Mouse (Mus musculus) gastrocnemius, adult 2 months (tissue): Measurements from ENCODE around the gene Mxi1. TPM values are rescaled to one million over a fixed set of nuclear protein-coding genes. Genes with fewer than 3 reads are reported as not detected.
A peak's percentile ranks its signal among the peaks of the same experiment; 100 is the strongest.

Source experiments
- DNase-seq: peaks from one replicate; pipeline ENCODE4 v3.0.0; 2022
- H3K27ac ChIP-seq: fragments of 200-600 bp; 2 replicates; pipeline ENCODE4 v1.8.1; 2022; ENCODE audit warnings: mild to moderate bottlenecking
- H3K4me3 ChIP-seq: fragments of 200-600 bp; 2 replicates; pipeline ENCODE4 v1.8.1; 2022; ENCODE audit warnings: mild to moderate bottlenecking, moderate library complexity
- CTCF ChIP-seq: fragments of 200-600 bp; IDR thresholded peaks from 2 replicates; pipeline ENCODE4 v1.8.1; 2022; ENCODE audit warnings: antibody characterized with exemption, mild to moderate bottlenecking, moderate library complexity
- intact Hi-C: fragments of 180-260 bp; cut with DNase I; formaldehyde crosslinking; loops from one replicate; pipeline ENCODE4 v1.15.1; 2025
- total RNA-seq, 2 experiments: library from RNA; stranded (reverse); gene quantifications; 2 replicates each; pipeline ENCODE4 v1.2.3; 2021

The Mxi1 gene
- total RNA-seq, 2 experiments from 2014 or later = 38.1 to 53.6 TPM

DNA sequence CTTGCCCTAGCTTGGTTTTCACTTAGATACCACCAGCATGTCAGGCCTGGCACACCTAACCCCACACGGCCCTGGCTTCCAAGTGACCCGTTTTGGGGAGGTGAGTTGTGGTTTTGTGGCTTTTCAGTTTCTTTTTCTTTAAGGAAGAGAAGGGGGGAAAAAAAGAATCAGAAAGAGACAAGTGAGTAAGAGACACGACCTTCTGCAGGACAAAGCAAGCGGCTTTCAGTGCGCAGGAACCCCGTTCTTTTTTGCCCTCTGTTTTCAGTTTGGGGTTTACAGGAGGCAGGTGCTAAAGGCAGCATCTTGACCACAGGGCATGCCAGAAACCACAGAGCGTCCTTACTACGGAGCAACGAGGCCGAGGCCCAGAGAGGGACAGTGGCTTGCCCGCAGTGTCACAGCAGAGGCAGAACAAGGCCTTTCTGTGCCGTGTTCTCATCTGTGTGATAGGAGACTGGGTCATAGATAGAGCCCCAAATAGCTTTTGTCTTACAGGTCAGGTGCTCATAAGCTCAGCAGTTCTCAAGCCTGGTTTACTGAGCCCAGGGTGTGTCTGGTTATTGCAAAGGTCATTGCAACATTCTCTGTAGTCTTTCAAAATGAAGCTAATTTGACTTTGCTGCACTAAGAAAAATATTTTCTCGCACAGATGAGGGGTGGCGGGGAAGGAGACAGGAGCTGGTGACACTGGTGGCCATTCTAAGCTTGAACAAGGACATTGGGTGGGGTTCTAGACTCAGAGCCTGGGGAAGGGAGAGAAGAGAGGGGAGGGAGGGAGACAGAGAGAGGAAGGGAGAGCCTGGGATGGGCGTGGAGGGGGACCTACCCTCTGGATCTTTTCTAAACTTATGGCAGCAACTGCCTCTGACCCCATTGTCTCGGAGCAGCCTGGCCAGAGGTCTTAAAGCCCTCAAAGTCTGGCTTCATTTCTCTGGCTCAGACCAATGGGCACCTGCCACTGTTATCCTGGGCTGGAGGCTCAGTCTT is 8.1 kb downstream of the Mxi1 start:
- DNase-seq = no peak
- intact Hi-C loops = no loop called here
- peak overlapping the region; percentile 68 for H3K27ac ChIP-seq
- no peak for TF ChIP-seq CTCF
- no peak overlapping the region for H3K4me3 ChIP-seq

DNA sequence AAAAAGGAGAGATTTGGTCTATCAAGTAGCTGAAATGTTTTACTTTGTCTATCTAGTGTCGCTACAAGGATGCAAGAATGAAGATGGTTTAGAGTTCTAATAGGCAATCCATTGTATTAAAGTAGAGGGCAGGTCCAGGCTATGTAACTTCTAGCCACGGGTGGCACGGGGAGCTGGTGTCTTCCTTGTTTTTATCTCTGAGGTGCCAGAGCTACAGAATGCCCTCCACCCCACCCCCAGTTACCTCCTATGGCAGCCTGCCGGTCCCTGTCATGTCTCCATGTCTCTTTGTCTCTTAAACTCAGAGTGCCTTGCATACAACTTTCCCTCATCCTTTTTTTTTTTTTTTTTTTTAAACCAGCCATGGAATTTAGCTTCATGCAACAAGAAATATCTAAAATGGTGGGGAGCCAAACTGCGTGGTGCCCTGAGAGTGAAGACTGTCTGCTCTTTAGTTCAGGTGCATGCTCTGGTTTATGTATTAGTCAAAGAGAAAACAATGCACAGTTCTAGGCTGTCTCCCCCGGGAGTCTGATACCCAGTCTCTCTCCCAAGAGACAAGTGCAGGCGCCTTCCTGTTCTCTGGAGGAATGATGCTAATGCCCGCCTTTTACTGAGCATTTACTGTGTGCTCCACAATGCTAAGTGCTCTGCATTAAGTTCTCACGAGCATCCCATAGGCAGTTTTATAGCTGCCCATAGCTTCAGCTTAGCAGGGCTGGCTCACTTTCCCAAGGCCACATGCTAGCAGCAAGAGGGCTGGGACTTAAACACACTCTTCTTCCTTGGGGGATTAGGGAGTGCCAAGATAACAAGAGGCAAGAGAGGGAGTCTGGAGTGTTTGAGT is 10.2 kb downstream of the Mxi1 start:
- Histone ChIP-seq H3K27ac (peak overlapping the region; percentile 68), H3K4me3 (no peak overlapping the region)
- no peak for DNase-seq
- TF ChIP-seq CTCF = no peak
- intact Hi-C loops = no loop called here

DNA sequence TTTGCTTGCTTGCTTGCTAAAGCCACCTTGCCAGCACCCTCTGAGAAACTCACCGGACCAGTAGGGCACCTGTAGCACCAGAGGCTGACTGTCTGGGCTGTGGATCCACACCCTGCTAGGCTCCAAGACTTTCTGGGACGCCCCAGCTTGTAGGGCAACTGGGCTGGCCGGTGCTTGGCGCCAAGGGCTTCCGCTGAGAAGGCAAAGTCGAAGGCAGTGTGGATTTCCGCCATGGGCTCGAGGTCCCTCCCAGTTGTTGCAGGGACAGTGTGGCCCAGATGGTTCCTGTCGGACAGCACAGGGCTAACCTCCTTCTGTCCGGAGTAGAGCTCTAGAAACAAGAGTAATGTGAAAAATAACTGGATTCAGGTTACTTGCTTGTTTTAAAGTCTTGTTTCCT is 11.0 kb downstream of the Mxi1 start:
- intact Hi-C loops = no loop called here
- peak; percentile 73 for DNase-seq
- no peak for TF ChIP-seq CTCF

DNA sequence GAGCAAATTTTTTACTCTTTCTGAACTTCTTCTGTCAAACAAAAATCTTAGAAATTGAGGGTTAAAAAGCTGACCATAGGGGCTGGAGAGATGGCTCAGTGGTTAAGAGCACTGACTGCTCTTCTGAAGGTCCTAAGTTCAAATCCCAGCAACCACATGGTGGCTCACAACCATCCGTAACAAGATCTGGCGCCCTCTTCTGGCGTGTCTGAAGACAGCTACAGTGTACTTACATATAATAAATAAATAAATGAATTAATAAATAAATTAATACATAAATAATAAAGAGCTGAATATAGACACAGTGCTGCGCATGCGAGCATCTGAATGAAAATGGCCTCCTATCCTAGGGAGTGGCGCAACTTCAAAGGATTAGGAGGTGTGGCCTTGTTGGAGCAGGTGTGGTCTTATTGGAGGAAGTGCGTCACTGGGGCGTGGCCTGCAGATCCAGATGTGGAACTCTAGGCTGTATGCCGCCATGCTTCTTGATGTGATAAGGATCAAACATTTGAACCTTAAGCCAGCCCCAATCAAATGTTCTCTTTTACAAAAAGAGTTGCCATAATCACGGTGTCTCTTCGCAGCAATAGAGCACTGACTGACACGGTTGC is 12.2 kb downstream of the Mxi1 start:
- Histone ChIP-seq H3K4me3 (no peak overlapping the region), H3K27ac (no peak overlapping the region)
- intact Hi-C loops = no loop called here
- no peak for DNase-seq
- TF ChIP-seq CTCF = peak; percentile 52

More for the DNA sequence above, 11.0 kb downstream of the Mxi1 start:
- Histone ChIP-seq H3K27ac (peak overlapping the region; percentile 68), H3K4me3 (peak overlapping the region; percentile 0; the same call in 1 of the 2 replicates)

DNA sequence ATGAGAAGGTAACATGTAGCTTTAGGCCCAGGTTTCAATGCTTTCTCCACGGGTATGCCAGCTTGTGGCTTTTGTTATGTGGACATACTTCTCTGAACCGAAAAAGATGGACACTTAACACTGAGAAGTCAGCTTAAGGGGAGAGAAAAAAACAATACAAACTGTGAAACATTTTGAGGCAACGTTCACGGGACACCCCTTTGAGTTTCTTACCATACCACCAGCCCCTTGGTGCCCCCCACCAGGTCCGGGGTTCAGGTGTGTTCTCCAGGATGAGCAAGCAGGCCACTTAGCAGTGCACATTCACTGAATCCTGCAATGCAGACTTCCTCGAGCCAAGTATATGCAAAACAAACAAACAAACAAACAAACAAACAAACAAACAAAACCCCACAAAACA is 14.5 kb downstream of the Mxi1 start:
- intact Hi-C loops = no loop called here
- Histone ChIP-seq H3K4me3 (no peak overlapping the region), H3K27ac (peak overlapping the region; percentile 92)
- DNase-seq = no peak
- no peak for TF ChIP-seq CTCF

DNA sequence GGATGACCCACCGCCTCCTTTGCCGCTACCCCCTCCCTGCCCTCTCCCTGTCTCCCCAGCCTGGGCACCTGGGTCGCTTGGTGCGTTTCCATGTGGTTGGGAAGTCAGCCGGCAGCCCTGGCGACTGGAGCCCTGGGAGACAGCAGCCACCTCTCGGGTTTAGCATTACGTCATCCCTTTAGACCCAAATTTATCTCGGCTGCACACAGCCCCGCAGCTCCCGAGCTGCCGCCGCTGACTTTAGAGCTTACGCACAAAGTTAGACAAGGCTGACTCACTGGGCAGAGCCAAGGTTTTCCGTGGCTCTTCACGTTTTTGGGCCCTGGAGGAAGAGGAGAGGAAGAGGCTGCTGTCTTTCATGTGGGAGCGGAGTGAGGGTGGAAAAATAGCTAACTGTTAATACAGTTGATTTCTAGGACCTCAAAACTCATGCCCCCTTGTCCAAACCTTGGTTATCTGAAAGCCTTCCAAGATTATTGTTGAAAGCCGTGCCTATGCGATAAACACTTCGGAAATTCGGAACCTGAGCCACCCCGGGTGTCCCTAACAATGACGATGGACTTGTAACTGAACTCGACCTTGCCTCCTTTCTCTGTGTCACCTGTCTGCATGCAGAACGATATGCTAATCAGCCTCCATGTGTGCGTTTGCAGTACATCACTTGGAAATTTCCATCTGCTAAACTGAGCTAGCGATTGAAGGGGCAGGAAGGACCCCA is 15.4 kb downstream of the Mxi1 start:
- DNase-seq = peak; percentile 86
- intact Hi-C loops = no loop called here

DNA sequence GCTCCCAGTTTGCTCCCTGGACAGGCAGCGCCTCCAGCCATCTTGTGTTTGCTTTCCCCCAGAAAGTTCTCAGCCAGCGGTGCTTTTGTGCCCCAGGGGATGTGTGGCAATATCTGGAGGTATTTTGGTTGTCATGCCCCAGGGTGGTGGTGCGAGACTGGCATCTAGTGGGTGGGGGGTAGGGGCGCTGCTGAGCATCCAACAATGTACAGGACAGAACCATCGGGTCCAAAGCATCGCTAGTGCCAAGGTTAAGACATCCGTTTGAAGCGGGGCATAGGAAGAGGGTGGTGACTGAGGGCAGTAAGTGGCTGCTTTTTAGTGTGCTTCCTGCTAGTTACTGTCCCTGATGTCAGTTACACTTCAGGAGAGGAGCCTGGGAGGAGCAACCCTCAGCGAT is 17.8 kb downstream of the Mxi1 start:
- Histone ChIP-seq H3K27ac (peak overlapping the region; percentile 57), H3K4me3 (no peak overlapping the region)
- intact Hi-C loops = no loop called here
- DNase-seq = no peak
- no peak for TF ChIP-seq CTCF

More for the DNA sequence above, 15.4 kb downstream of the Mxi1 start:
- Histone ChIP-seq H3K27ac (peak overlapping the region; percentile 92), H3K4me3 (peak overlapping the region; percentile 69)
- TF ChIP-seq CTCF = no peak

DNA sequence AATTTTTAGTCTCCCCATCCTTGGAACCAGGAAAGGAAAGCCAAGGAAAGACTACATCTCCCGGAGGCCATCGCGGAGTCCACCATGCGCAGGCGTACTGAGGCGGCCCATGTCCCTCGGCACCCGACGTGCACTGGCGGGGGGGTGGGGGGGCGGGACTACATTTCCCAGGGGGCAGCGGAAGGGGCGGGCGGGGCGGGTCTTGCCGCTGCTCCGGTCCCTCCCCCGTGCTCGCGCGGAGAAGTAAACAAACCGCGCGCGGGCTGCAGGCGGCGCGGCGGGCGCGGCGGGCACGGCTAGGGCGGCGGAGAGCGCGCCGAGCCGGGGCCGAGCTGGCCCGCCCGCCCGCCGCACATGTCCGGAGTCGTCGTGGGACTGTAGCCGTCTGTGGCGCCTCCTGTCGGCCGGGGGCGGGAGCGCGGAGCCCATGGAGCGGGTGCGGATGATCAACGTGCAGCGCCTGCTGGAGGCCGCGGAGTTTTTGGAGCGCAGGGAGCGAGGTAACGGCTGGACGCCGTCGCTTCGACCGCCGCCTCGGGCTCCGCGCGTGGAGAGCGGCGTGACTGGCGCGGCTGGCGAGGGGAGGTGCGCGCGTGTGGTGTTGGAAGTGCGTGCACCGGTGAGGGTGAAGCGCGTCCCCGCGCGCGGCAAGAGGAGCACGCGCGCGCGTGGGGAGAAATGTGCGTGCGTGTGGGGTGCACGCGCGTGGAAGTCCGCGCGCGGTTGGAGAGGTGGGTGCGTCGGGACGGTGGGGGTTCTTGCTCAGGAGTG is 19.1 kb downstream of the Mxi1 start:
- intact Hi-C loops = loop anchor here (1.0 kb wide), 1 partner anchor 81 kb away; no protein-coding TSS in a partner anchor
- peak; percentile 88 for TF ChIP-seq CTCF
- peak overlapping the region; percentile 93 for H3K4me3 ChIP-seq
- peak overlapping the region; percentile 95 for H3K27ac ChIP-seq
- peak; percentile 95 for DNase-seq

DNA sequence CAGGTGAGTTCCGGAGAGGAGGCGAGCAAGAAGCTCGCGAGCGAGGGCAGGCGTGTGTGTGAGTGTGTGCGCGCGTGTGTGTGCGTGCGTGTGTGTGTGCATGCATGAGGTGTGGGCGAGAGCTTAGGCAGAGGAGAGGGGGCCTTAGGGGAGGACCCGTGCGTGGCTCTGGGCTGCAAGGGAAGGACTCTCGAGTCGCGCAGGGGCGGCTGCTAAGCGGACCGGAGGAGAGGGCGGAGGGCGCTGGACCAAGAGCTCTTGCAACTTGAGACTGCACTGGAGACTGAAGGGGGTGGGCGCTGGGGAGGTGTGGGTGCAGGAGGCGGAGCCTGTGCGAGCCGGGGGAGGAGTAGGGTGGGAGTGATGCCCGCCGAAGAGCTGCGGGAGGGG is 19.7 kb downstream of the Mxi1 start:
- intact Hi-C loops = loop anchor here (1.0 to 5.0 kb wide), 2 partner anchors 37 to 82 kb away; no protein-coding TSS in a partner anchor
- no peak for TF ChIP-seq CTCF
- peak; percentile 90 for DNase-seq
- peak overlapping the region; percentile 95 for H3K27ac ChIP-seq
- H3K4me3 ChIP-seq = peak overlapping the region; percentile 93

DNA sequence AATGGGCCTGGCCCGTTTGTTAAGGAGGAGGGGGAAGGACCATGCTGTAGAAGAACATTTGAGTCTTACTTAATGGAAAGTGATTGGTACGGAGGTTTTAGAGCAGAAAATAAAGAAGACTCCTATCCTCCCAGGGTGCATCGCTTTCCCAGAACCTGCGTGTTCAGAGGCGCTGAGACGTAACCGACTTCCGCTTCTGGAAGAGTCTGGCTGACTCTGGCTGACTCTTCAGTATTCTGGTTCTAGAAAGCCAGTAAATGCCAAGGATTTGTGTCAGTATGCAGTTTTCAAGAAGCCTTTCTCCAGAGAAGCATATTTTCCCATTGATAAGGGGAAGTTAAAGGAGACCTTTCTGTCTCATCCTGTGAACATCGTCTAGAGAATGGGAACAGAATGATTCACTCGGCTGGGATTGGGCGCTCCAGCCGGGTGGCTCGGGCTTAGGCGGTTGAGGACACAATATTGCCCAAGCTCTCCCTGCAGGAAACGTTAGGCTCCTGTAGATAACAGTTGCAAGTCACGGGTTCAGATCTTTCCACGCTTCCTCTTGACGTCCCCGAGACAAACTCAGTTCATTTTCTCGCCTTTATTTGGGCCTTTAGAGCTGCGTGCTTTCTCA is 21.7 kb downstream of the Mxi1 start:
- Histone ChIP-seq H3K27ac (no peak overlapping the region), H3K4me3 (no peak overlapping the region)
- intact Hi-C loops = loop anchor here (5.0 kb wide), 1 partner anchor 35 kb away; no protein-coding TSS in a partner anchor
- TF ChIP-seq CTCF = no peak
- no peak for DNase-seq

DNA sequence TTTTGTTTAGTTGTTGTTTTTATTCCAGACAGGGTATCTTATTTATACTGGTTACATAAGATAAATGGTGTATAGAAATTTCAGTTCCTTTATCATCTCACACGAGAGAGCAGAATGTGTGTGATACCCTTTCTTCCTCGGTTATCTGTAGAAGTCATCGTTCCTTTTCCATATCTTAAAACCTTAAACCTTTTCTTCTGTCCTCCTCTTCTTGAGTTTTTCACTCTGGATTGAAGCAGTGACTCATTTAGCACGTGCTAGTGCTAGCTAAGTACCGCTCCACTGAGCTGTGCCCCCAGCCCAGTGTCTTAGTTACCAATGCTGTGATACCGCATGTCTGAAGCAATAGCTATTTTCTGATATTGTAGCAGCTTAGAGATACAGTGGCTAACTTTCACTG is 23.4 kb downstream of the Mxi1 start:
- intact Hi-C loops = loop anchor here (5.0 kb wide), 1 partner anchor 34 kb away; no protein-coding TSS in a partner anchor

More for the DNA sequence above, 23.4 kb downstream of the Mxi1 start:
- Histone ChIP-seq H3K27ac (no peak overlapping the region), H3K4me3 (no peak overlapping the region)
- TF ChIP-seq CTCF = no peak
- DNase-seq = no peak
